Mouse (Mus musculus): Measurements from ENCODE around the gene Prss27. TPM values are rescaled to one million over a fixed set of nuclear protein-coding genes. Genes with fewer than 3 reads are reported as not detected.

Prss27 gene
- polyA plus RNA-seq, 1 experiment from 2014 or later, result 0.48 TPM

DNA sequence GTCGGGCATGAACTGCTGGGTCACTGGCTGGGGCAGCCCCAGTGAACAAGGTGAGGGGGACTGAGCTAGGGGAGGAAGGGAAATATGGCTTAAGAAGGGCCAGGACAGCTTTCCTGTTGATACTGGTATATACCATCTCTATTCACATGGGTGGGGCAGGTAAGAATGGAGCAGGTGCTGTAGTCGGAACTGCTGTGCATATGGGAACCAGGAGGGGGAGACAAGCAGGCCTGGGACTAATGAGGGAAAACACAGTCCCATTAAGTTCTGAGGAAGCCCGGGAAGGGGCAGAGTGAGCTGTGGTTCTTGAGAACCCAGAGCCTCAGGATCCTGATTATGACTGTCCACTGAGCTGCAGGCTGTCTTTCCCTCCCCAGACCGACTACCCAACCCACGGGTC is 6.5 kb downstream of the Prss27 start:
- H3K4me1 ChIP-seq (replicated peaks), result no peaks in the 10 kb centered on the region
- 72% methylated on average over 5 of the region's 5 CpGs for WGBS
- ATAC-seq (ENCODE audit: low FRiP score), result no peak

GRCm38 (mm10) chr17:24045608-24046007 is 7.7 kb downstream of the Prss27 start:
- ATAC-seq (ENCODE audit: low FRiP score), result no peak
- 86% methylated on average over 10 of the region's 10 CpGs for WGBS

More for the DNA sequence above, 6.5 kb downstream of the Prss27 start:
- Histone ChIP-seq H3K9ac (no peak overlapping the region), H3K4me2 (no peak overlapping the region), H3K36me3 (peaks cover 38% of the 10 kb centered on the region), H3K27ac (no peak overlapping the region), H3K9me3 (no peaks in the 10 kb centered on the region), H3K4me3 (no peak overlapping the region), H3K27me3 (no peaks in the 10 kb centered on the region)

DNA sequence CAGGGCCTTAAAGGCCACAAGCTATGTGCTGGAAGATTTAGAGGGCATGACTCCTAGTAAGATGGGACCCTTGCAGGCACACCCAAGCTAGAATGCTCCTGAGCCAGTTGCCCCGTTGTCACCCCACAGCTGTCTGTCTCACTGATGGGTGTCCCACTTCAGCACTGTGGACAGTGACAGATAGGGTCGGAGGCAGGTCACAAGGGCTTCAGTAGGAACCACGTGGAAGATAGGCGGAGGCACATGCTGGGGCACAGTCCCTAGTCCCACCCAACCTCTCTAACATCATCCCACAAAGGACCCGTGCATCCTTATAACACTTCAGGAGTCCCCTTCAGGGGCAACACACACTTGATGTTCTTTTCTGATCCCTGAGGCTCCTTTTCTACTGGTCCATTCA is 8.1 kb downstream of the Prss27 start:
- Histone ChIP-seq H3K27ac (no peak overlapping the region), H3K9ac (no peak overlapping the region), H3K4me2 (no peak overlapping the region), H3K27me3 (no peaks in the 10 kb centered on the region), H3K9me3 (no peaks in the 10 kb centered on the region), H3K4me1 (replicated peaks) (no peaks in the 10 kb centered on the region), H3K36me3 (peaks cover 52% of the 10 kb centered on the region), H3K4me3 (no peak overlapping the region)
- ATAC-seq (ENCODE audit: low FRiP score), result no peak
- 42% methylated on average over 5 of the region's 5 CpGs for WGBS

More at GRCm38 (mm10) chr17:24045608-24046007, 7.7 kb downstream of the Prss27 start:
- Histone ChIP-seq H3K4me1 (replicated peaks) (no peaks in the 10 kb centered on the region), H3K36me3 (peaks cover 48% of the 10 kb centered on the region), H3K27me3 (no peaks in the 10 kb centered on the region), H3K9ac (no peak overlapping the region), H3K27ac (no peak overlapping the region), H3K9me3 (no peaks in the 10 kb centered on the region), H3K4me3 (no peak overlapping the region), H3K4me2 (no peak overlapping the region)

DNA sequence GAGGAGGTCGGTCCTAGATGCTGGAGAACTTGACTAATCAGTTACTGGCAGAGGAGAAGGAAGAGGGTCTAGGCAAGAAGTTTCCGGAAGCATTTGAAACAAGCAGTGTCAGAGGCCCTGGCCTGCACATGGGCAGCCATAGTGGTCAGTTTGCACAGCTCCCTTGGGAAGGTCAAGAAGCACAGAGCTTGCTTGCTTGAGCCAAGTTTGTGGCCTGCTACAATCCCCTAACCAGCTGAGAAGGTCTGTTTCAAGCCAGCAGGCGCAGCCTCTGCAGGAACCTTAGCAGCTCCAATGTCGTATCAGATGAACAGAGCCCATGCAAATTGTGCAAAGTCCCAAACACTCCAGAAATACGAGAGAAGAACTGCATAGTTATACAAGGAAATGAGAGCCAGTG is 10.1 kb downstream of the Prss27 start:
- 93% methylated on average over 5 of the region's 5 CpGs for WGBS
- Histone ChIP-seq H3K9ac (no peak overlapping the region), H3K4me3 (no peak overlapping the region), H3K4me1 (replicated peaks) (no peaks in the 10 kb centered on the region), H3K36me3 (peaks cover 71% of the 10 kb centered on the region), H3K27ac (no peak overlapping the region), H3K27me3 (no peaks in the 10 kb centered on the region), H3K4me2 (no peak overlapping the region), H3K9me3 (no peaks in the 10 kb centered on the region)
- no peak for ATAC-seq (ENCODE audit: low FRiP score)

DNA sequence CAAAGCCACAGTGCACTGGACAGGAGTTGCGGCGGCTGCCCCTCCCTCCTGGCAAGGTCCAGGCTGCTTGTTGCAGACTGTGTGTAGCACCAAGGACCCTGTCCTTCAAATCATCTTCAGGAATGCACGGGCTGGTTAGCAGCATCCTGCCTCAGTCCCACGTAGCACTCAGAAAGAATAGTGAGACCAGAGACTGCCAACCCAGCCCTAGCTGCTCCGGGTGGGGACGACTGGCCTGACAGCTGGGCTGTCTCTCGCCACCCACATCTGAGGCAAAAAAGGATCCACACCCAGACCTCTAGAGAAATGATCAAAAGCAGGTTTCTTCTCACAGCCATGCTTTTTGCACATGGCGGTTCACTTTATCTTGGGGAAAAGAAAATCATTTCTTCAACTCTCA is 11.1 kb downstream of the Prss27 start:
- no peaks in the 10 kb centered on the region for H3K9me3 ChIP-seq
- no peaks in the 10 kb centered on the region for H3K27me3 ChIP-seq
- H3K4me2 ChIP-seq, result no peak overlapping the region
- H3K9ac ChIP-seq, result no peak overlapping the region
- WGBS, result 94% methylated on average over 8 of the region's 8 CpGs
- ATAC-seq (ENCODE audit: low FRiP score), result no peak
- H3K27ac ChIP-seq, result no peak overlapping the region
- no peaks in the 10 kb centered on the region for H3K4me1 ChIP-seq (replicated peaks)
- no peak overlapping the region for H3K4me3 ChIP-seq
- peaks cover 80% of the 10 kb centered on the region for H3K36me3 ChIP-seq

- Histone ChIP-seq H3K9ac (no peak overlapping the region), H3K9me3 (no peaks in the 10 kb centered on the region), H3K27ac (no peak overlapping the region), H3K4me2 (no peak overlapping the region), H3K4me3 (no peak overlapping the region), H3K36me3 (peaks cover 82% of the 10 kb centered on the region), H3K27me3 (no peaks in the 10 kb centered on the region), H3K4me1 (replicated peaks) (no peaks in the 10 kb centered on the region)
- 97% methylated on average over 14 of the region's 14 CpGs for WGBS
- no peak for ATAC-seq (ENCODE audit: low FRiP score)
These were observed 19.0 kb downstream of the Prss27 start for GRCm38 (mm10) chr17:24056636-24057625.

DNA sequence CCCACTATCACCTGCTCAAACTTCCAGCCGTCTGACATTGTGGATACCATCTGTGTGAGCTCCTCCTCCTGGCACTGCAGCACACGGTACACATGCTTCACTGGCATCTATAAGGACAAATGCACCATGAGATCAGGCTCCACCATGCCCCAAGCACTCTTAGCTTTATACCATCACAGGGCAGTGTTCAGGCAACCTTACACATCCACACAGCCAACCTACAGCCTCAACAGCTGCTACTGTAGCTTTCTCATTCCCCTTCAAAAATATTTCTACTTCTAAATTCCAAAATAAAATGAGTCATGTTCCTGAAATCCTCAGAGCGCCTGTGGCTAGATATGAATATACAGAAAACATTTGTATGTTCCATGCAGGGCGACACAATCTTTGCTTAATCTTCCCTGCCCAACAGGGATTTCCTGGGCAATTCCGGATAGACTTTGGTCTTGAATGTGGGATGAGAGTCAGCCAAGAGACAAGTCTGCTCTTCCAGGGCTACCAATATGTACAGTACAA is 19.8 kb downstream of the Prss27 start:
- peaks cover 74% of the 10 kb centered on the region for H3K36me3 ChIP-seq

DNA sequence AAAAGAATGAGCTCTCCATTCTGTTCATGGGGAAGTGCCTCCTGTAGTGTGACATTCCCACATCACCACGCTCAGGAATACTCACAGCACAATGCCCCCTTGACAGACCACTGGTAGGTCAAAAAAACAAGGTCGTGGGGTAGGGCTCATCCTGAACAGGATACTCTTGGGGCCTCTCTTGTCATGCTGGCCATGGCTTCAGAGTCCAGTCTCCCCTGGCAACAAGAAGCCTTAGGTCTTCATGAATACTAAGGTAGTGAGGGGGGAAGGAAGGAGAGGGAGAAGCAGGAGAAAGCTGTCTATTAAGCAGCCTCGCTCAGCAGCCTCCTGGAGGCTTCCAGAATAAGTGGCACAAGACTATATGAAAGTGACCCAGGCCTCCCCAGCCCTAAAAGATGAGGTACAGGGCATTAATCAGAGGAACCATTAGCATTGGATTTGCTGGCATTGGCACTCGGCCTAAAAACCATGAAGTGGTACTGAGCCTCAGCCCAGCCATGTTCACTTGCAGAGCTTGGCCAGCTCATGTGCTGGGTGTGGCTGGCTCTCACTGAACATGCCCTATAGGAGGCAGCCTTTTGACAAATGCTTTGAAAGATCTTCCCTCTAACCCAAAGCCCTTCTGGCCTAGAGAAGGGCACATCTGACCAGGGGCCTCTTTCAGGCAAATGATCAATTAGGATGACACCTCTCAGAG is 24.7 kb downstream of the Prss27 start:
- 80% methylated on average over 4 of the region's 4 CpGs for WGBS
- H3K4me1 ChIP-seq (replicated peaks), result no peaks in the 10 kb centered on the region
- H3K27me3 ChIP-seq, result no peaks in the 10 kb centered on the region
- ATAC-seq (ENCODE audit: low FRiP score), result no peak
- H3K9ac ChIP-seq, result no peak overlapping the region
- H3K36me3 ChIP-seq, result peaks cover 40% of the 10 kb centered on the region
- H3K4me2 ChIP-seq, result no peak overlapping the region
- no peak overlapping the region for H3K4me3 ChIP-seq
- no peaks in the 10 kb centered on the region for H3K9me3 ChIP-seq
- no peak overlapping the region for H3K27ac ChIP-seq

More for the DNA sequence above, 19.8 kb downstream of the Prss27 start:
- 95% methylated on average over 5 of the region's 5 CpGs for WGBS
- H3K4me1 ChIP-seq (replicated peaks), result no peaks in the 10 kb centered on the region
- no peak overlapping the region for H3K9ac ChIP-seq
- no peaks in the 10 kb centered on the region for H3K9me3 ChIP-seq
- H3K27ac ChIP-seq, result no peak overlapping the region
- H3K4me2 ChIP-seq, result no peak overlapping the region
- ATAC-seq (ENCODE audit: low FRiP score), result no peak
- no peaks in the 10 kb centered on the region for H3K27me3 ChIP-seq
- H3K4me3 ChIP-seq, result no peak overlapping the region

- H3K9me3 ChIP-seq, result no peaks in the 10 kb centered on the region
- no peaks in the 10 kb centered on the region for H3K27me3 ChIP-seq
- 93% methylated on average over 5 of the region's 5 CpGs for WGBS
- no peak for ATAC-seq (ENCODE audit: low FRiP score)
- H3K4me1 ChIP-seq (replicated peaks), result peaks cover 38% of the 10 kb centered on the region
- no peak overlapping the region for H3K4me3 ChIP-seq
- peak overlapping the region; percentile 4; the same call in 1 of the 2 replicates for H3K9ac ChIP-seq
- H3K4me2 ChIP-seq, result no peak overlapping the region
- H3K27ac ChIP-seq, result no peak overlapping the region
- H3K36me3 ChIP-seq, result peaks cover 18% of the 10 kb centered on the region
These were observed 30.3 kb downstream of the Prss27 start for GRCm38 (mm10) chr17:24068271-24068670.

GRCm38 (mm10) chr17:24069531-24069930 is 31.6 kb downstream of the Prss27 start:
- Histone ChIP-seq H3K27ac (no peak overlapping the region), H3K9me3 (no peaks in the 10 kb centered on the region), H3K4me2 (no peak overlapping the region), H3K9ac (no peak overlapping the region), H3K36me3 (peaks cover 15% of the 10 kb centered on the region), H3K4me1 (replicated peaks) (peaks cover 38% of the 10 kb centered on the region), H3K4me3 (no peak overlapping the region), H3K27me3 (no peaks in the 10 kb centered on the region)
- WGBS, result 92% methylated on average over 3 of the region's 3 CpGs
- ATAC-seq (ENCODE audit: low FRiP score), result no peak

DNA sequence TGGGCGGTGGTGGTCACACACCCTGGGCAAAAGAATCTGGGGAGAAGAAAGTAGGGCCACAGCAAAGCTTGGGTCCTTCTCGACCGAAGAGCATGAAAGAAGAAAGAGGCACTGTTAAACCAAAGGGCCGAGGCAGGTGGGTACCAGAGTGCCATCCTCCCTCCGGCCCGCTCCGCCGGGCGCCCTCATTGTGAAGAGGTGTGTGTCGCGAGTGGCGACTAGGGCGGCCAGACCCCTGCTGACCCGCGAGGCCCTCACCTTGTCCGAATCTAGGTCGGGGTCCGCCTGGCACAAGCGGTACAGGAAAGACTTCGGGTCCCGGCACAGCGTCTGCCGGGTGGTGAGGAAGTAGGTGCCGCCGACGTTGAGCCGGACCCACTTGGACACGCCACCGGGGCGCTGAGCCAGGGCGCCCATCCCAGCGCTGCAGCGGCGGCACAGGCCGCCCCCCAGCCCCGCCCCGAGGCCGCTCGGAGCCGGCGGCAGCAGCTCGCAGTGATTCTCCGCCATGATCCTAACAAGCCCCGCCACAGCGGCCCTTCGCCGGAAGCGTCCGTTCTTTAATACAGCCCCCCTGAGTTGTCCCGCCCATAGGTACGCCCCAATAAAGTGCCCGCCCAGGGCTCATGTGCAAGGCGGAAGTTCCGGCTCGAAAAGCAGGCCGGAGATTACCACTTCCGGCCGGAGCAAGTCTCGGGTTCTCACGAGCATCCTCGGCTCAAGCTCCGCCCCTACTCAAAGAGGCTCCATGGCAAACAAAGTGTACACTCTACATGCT is 35.2 kb downstream of the Prss27 start, which contains the start of gene Kctd5:
Kctd5 (minus strand) TSS at position 567 of the 778 bp plus-strand sequence.
- peak; percentile 98 for ATAC-seq (ENCODE audit: low FRiP score)

More for the DNA sequence above, 35.2 kb downstream of the Prss27 start, which contains the start of gene Kctd5:
- under 1% methylated on average over 62 of the region's 62 CpGs for WGBS
- Histone ChIP-seq H3K36me3 (peaks cover 15% of the 10 kb centered on the region), H3K27me3 (no peaks in the 10 kb centered on the region), H3K9me3 (no peaks in the 10 kb centered on the region), H3K4me2 (peak within 1 kb of the TSS; percentile 82), H3K9ac (peak within 1 kb of the TSS; percentile 95), H3K4me1 (replicated peaks) (peaks cover 36% of the 10 kb centered on the region), H3K4me3 (peak within 1 kb of the TSS; percentile 94), H3K27ac (peak within 1 kb of the TSS; percentile 88)
